Mouse (Mus musculus) CD4-positive, CD25-positive, alpha-beta regulatory T cell, adult 2 months (primary cell): Measurements from ENCODE around the gene Olfr538.
"Not testable (repeated sequence)": the region's sequence is repeated elsewhere in the genome, so short reads cannot be mapped to it uniquely, and the experiment has no call there.

ENCODE experiments used
- DNase-seq: peaks from one replicate; pipeline ENCODE4 v3.0.0-alpha.2; 2012; ENCODE audit warnings: low read depth, low spot score

Olfr538 gene

GRCm38 (mm10) chr7:140567586-140567985 is at the start of gene Olfr538:
Olfr538 (plus strand) TSS chr7:140567886.
- no peak for DNase-seq

- DNase-seq, result no peak
Observed at GRCm38 (mm10) chr7:140539746-140540145, 27.9 kb upstream of the Olfr538 start.

- DNase-seq, result not testable (repeated sequence)
Observed at GRCm38 (mm10) chr7:140600969-140601368, 33.3 kb downstream of the Olfr538 start, which contains the start of gene Olfr46. Olfr46 (plus strand) TSS chr7:140601269.
